Mouse (Mus musculus): ENCODE data around the gene Cep126. TPM values are rescaled to one million over a fixed set of nuclear protein-coding genes. Genes with fewer than 3 reads are reported as not detected.

Cep126 gene
- polyA plus RNA-seq, 1 experiment from 2014 or later: 1.7 TPM

DNA sequence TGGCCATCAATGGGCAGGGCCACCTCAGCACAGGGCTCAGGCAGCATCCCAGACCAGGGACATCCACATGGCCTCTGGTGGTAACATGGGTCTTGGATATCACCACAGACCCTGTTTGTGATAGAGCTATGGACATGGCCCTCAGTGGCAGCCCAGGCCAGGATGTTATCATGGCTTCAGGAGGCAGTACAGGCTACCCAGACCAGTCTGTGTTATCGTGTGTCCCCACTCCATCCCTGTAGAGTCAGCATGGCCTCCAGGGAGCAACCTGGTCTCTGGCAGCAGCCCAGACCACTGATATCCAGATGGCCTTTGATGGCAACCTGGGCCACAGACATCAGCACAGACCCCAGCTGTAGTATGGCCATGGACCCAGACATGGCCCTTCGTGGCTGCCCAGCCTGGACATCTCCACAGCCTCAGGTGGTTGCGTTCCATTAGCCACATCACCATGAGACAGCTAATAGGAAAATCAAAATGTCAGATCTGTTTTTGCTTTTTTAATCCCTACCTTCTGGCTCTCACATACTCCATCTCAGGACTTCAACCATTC lies 60.8 kb downstream of the Cep126 start:
- Histone ChIP-seq H3K9me3 (no peaks in the 10 kb centered on the region), H3K4me2 (no peak overlapping the region), H3K4me3 (no peak overlapping the region), H3K4me1 (no peaks in the 10 kb centered on the region), H3K9ac (no peak overlapping the region), H3K36me3 (0 out of 2 replicates have a peak, but pooled peaks cover 3% of the 10 kb centered on the region), H3K27me3 (replicated peaks) (no peaks in the 10 kb centered on the region), H3K27ac (replicated peaks) (no peak overlapping the region)
- WGBS: 82% methylated on average over 3 of the region's 3 CpGs
- ATAC-seq (ENCODE audit: extremely low read depth, insufficient number of reproducible peaks, low FRiP score, low TSS enrichment): no peak

DNA sequence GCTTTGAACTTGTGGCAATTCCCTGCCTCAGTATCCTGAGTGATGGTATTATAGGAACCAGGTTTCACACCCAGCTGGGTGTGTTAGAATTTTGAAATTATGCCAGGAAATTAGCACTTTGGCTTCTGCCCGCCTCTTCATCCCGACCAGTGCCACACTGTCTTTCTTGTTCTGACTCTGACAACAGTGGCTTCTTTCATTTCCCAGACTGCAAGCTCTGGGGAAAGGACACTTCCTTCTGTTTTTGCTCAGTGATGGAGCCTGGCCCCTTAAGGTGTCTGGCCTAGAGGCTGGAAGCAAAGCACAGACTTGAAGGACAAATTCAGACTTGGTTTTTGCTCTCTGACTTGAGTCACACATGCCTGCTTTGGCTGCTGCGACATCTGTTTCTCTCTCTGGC lies 74.5 kb downstream of the Cep126 start:
- ATAC-seq (ENCODE audit: extremely low read depth, insufficient number of reproducible peaks, low FRiP score, low TSS enrichment): no peak
- 63% methylated on average over 3 of the region's 3 CpGs for WGBS
- no peak overlapping the region for H3K4me2 ChIP-seq
- H3K27me3 ChIP-seq (replicated peaks): no peaks in the 10 kb centered on the region
- no peaks in the 10 kb centered on the region for H3K36me3 ChIP-seq
- H3K27ac ChIP-seq (replicated peaks): no peak overlapping the region
- no peak overlapping the region for H3K4me3 ChIP-seq
- H3K9ac ChIP-seq: no peak overlapping the region
- no peaks in the 10 kb centered on the region for H3K9me3 ChIP-seq
- peaks cover 8% of the 10 kb centered on the region; the same call in 1 of the 2 replicates for H3K4me1 ChIP-seq

DNA sequence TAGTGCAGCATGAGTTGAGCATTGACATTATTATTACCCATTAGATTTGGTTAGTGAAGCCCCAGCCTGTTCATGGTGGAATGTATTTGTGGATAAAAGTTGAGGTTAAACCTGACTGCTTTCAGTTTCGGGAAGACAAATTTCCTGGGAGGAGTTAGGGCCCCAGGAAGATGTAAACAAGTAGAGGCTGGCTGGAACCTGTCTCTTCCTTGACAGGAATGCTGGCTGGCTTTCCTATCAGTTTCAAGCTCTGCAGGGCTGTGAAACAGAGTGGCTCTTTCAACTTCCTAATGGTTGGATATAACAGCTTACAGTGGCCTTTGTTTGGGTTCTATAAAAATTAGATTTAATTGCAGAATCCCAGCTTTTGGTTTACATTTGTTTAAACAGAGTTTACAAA lies 79.3 kb downstream of the Cep126 start:
- Histone ChIP-seq H3K9me3 (no peaks in the 10 kb centered on the region), H3K27ac (replicated peaks) (no peak overlapping the region), H3K36me3 (no peaks in the 10 kb centered on the region), H3K4me1 (peaks cover 8% of the 10 kb centered on the region; the same call in 1 of the 2 replicates), H3K4me3 (no peak overlapping the region), H3K27me3 (replicated peaks) (no peaks in the 10 kb centered on the region), H3K9ac (no peak overlapping the region), H3K4me2 (no peak overlapping the region)
- WGBS: 13% methylated on average over 1 of the region's 1 CpGs
- ATAC-seq (ENCODE audit: extremely low read depth, insufficient number of reproducible peaks, low FRiP score, low TSS enrichment): no peak

- peak overlapping the region; percentile 64; the same call in 1 of the 2 replicates for H3K9ac ChIP-seq
- H3K4me1 ChIP-seq: peaks cover 11% of the 10 kb centered on the region
- no peak for ATAC-seq (ENCODE audit: extremely low read depth, insufficient number of reproducible peaks, low FRiP score, low TSS enrichment)
- H3K27me3 ChIP-seq (replicated peaks): no peaks in the 10 kb centered on the region
- 16% methylated on average over 5 of the region's 5 CpGs for WGBS
- H3K4me3 ChIP-seq: peak overlapping the region; percentile 73
- peak overlapping the region; percentile 75 for H3K27ac ChIP-seq (replicated peaks)
- H3K9me3 ChIP-seq: no peaks in the 10 kb centered on the region
- no peaks in the 10 kb centered on the region for H3K36me3 ChIP-seq
- H3K4me2 ChIP-seq: peak overlapping the region; percentile 73
These were observed 91.1 kb downstream of the Cep126 start for GRCm38 (mm10) chr9:8043044-8043387.

DNA sequence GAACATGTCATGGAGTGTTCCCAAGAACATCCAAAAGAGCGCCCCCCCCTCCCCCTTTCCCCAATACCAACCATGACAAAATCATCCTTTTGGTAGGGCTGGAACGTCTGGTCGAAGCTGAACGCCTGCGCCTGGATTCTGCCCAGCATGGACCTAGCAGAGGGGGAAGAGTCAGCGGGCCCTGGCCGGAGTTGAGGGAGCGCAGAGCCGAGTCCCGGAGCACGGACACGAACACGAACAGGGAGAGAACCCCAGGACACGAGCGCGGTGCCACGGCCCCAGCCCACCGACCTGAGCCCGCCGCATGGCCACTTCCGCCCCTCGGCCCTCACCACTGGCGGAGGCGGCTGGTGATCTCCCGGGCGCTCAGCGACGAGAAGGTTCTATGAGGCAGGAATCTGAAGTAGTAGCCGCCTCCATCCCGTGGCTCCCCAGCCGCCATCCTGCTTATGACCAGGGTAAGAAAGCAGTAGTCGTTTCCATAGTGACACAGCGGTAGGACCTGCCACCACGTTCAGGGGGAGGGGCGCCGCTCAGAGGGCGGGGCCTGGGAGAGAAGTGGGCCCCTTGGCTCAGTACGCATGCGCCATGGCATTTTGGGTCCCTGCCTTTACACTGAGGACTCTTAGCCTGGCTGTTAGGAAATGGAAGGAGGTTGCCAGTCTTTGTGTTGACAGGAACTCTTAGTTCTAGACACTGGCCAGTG lies 91.6 kb downstream of the Cep126 start, which contains the start of gene Cfap300:
Cfap300 (minus strand) TSS at position 486 of the 706 bp plus-strand sequence.
- Histone ChIP-seq H3K36me3 (no peaks in the 10 kb centered on the region), H3K27ac (replicated peaks) (peak within 1 kb of the TSS; percentile 75), H3K27me3 (replicated peaks) (no peaks in the 10 kb centered on the region), H3K4me1 (peaks cover 11% of the 10 kb centered on the region), H3K9ac (peak within 1 kb of the TSS; percentile 86), H3K9me3 (no peaks in the 10 kb centered on the region), H3K4me2 (peak within 1 kb of the TSS; percentile 73), H3K4me3 (peak within 1 kb of the TSS; percentile 73)
- WGBS: under 1% methylated on average over 39 of the region's 39 CpGs
- peak; percentile 94 for ATAC-seq (ENCODE audit: extremely low read depth, insufficient number of reproducible peaks, low FRiP score, low TSS enrichment)

DNA sequence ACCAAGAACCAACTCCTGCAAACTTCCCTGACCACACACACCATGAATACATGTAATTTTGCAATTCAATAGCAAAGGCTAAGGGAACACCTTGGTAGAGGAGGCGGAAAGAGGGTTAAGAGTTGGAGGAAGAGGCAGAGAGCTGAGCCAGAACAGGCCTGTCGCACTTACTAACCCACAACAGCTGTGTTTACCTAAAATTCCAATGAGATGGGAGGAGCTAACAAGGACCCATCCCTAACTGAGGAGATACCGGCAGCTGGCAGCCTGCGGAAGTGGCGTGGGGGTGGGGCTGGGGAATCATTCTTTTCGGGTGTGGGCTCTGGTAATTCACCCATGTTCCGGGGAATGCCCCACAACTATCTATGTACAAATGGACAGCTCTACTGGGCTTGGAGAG lies 98.5 kb downstream of the Cep126 start:
- H3K4me1 ChIP-seq: peaks cover 6% of the 10 kb centered on the region
- no peaks in the 10 kb centered on the region for H3K36me3 ChIP-seq
- no peak overlapping the region for H3K4me3 ChIP-seq
- H3K27me3 ChIP-seq (replicated peaks): no peaks in the 10 kb centered on the region
- H3K4me2 ChIP-seq: peak overlapping the region; percentile 40
- ATAC-seq (ENCODE audit: extremely low read depth, insufficient number of reproducible peaks, low FRiP score, low TSS enrichment): no peak
- WGBS: 20% methylated on average over 7 of the region's 7 CpGs
- H3K9me3 ChIP-seq: no peaks in the 10 kb centered on the region
- no peak overlapping the region for H3K27ac ChIP-seq (replicated peaks)
- H3K9ac ChIP-seq: no peak overlapping the region

GRCm38 (mm10) chr9:8035091-8035490 lies 99.0 kb downstream of the Cep126 start:
- no peak overlapping the region for H3K4me3 ChIP-seq
- H3K9ac ChIP-seq: no peak overlapping the region
- 49% methylated on average over 4 of the region's 4 CpGs for WGBS
- H3K27me3 ChIP-seq (replicated peaks): no peaks in the 10 kb centered on the region
- no peak for ATAC-seq (ENCODE audit: extremely low read depth, insufficient number of reproducible peaks, low FRiP score, low TSS enrichment)
- no peak overlapping the region for H3K27ac ChIP-seq (replicated peaks)
- H3K9me3 ChIP-seq: no peaks in the 10 kb centered on the region
- peaks cover 6% of the 10 kb centered on the region for H3K4me1 ChIP-seq
- no peak overlapping the region for H3K4me2 ChIP-seq
- no peaks in the 10 kb centered on the region for H3K36me3 ChIP-seq

- Histone ChIP-seq H3K36me3 (no peaks in the 10 kb centered on the region), H3K4me1 (peaks cover 6% of the 10 kb centered on the region), H3K9ac (no peak overlapping the region), H3K4me3 (no peak overlapping the region), H3K9me3 (no peaks in the 10 kb centered on the region), H3K27ac (replicated peaks) (no peak overlapping the region), H3K4me2 (no peak overlapping the region), H3K27me3 (replicated peaks) (no peaks in the 10 kb centered on the region)
- 34% methylated on average over 1 of the region's 1 CpGs for WGBS
- ATAC-seq (ENCODE audit: extremely low read depth, insufficient number of reproducible peaks, low FRiP score, low TSS enrichment): no peak
These were observed 100.0 kb downstream of the Cep126 start for GRCm38 (mm10) chr9:8034143-8034542.

DNA sequence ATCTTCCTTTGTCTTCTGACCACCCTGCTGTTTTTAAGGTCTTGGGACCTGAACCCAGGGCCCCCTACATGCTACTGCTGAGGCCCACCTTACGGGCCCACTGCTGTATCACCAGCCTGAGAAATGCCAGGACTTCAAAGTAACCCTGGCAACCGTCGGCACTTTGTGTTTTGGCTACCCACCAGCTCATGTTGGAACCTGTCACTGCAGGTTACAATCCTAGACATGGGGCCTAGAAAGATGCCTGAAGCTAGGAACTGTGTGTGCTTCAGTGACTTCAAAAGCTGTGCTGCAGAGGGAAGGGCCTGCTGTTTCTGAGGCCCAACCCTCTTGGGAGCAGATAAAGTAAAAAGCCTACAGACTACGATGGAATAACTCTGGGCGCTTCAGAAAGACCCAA lies 101.2 kb downstream of the Cep126 start:
- 71% methylated on average over 5 of the region's 5 CpGs for WGBS
- ATAC-seq (ENCODE audit: extremely low read depth, insufficient number of reproducible peaks, low FRiP score, low TSS enrichment): no peak

More for the DNA sequence above, 101.2 kb downstream of the Cep126 start:
- Histone ChIP-seq H3K36me3 (no peaks in the 10 kb centered on the region), H3K4me2 (no peak overlapping the region), H3K27me3 (replicated peaks) (no peaks in the 10 kb centered on the region), H3K27ac (replicated peaks) (no peak overlapping the region), H3K9ac (no peak overlapping the region), H3K4me3 (no peak overlapping the region), H3K4me1 (peaks cover 6% of the 10 kb centered on the region), H3K9me3 (no peaks in the 10 kb centered on the region)

Other genes starting within 250 kb of the Cep126 start
- gene Yap1, start 129.7 kb downstream of the Cep126 start, polyA plus RNA-seq (2015; fragmentation: Nextera tagmentation; extraction: Ambion mirVana): 24.2 and 24.5 TPM in 2 replicates
- 5.8 and 6.7 TPM in 2 replicates for gene Cfap300, start 91.5 kb downstream of the Cep126 start, polyA plus RNA-seq (2015; fragmentation: Nextera tagmentation; extraction: Ambion mirVana)

Data from heart, embryonic 13.5 days (tissue).